Mouse (Mus musculus) limb, embryonic 10.5 days (tissue): ENCODE results near the gene Vill. TPM values are rescaled to one million over a fixed set of nuclear protein-coding genes. Genes with fewer than 3 reads are reported as not detected.
A peak's percentile ranks its signal among the peaks of the same experiment; 100 is the strongest.

Experiments used
- DNase-seq: peaks from one replicate; pipeline ENCODE4 v3.0.0-alpha.2; 2017; ENCODE audit warnings: low spot score
- H3K27ac ChIP-seq: fragments of 300-500 bp; sonication (generic); 2 replicates; pipeline ENCODE4 v1.5.1; 2016; ENCODE audit warnings: mild to moderate bottlenecking
- H3K27me3 ChIP-seq: fragments of 300-500 bp; sonication (generic); 2 replicates; pipeline ENCODE4 v1.6.1; 2016; ENCODE audit warnings: low read depth, mild to moderate bottlenecking; ENCODE audit not compliant: poor library complexity, severe bottlenecking
- H3K36me3 ChIP-seq: fragments of 300-500 bp; sonication (generic); 2 replicates; pipeline ENCODE4 v1.6.1; 2016; ENCODE audit warnings: mild to moderate bottlenecking, moderate library complexity
- H3K4me1 ChIP-seq: fragments of 300-500 bp; sonication (generic); 2 replicates; pipeline ENCODE4 v1.6.1; 2016
- H3K4me3 ChIP-seq: fragments of 300-500 bp; sonication (generic); 2 replicates; pipeline ENCODE4 v1.5.1; 2016; ENCODE audit warnings: mild to moderate bottlenecking, moderate library complexity
- H3K9me3 ChIP-seq: fragments of 300-500 bp; sonication (generic); replicated peaks from 2 replicates; pipeline ENCODE4 v1.6.1; 2016; ENCODE audit warnings: mild to moderate bottlenecking
- WGBS: fragments of 180-500 bp; shearing (Covaris S2); methylation state at CpG from one replicate; pipeline ENCODE4 v1.1.7; 2016; 5-methylcytosine and 5-hydroxymethylcytosine counted together
- polyA plus RNA-seq: library from polyadenylated mRNA; unstranded; fragments of >200 nt; fragmentation: Nextera tagmentation; extraction: Ambion mirVana; gene quantifications from 2 replicates; pipeline ENCODE4 v1.2.1, GENCODE M21; 2016

Vill gene
- polyA plus RNA-seq, 1 experiment from 2014 or later: 26.3 TPM

DNA sequence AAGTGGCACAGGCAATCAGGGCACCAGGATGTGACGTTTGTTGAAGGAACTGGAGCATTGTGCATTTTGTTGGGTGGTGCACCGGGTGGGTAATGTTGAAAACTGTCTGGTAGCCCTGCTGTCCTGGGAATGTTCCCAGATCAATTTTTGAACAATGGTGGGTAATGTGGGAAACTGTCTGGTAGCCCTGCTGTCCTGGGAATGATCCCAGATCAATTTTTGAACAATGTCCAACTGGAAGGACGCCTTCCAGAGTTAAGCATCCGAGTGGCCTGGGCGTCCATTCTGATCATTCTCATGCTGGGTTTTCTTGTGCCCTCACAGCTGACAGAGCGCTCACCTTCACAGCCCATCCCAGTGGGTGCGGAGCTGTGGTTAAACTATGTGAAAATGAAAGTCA lies 25.2 kb upstream of the Vill start:
- no peak overlapping the region for H3K27ac ChIP-seq
- WGBS: 93% methylated on average over 7 of the region's 7 CpGs
- no peak overlapping the region for H3K4me3 ChIP-seq
- no peaks in the 10 kb centered on the region for H3K27me3 ChIP-seq
- peaks cover 26% of the 10 kb centered on the region for H3K36me3 ChIP-seq
- H3K4me1 ChIP-seq: peaks cover 31% of the 10 kb centered on the region
- DNase-seq: no peak
- no peaks in the 10 kb centered on the region for H3K9me3 ChIP-seq

DNA sequence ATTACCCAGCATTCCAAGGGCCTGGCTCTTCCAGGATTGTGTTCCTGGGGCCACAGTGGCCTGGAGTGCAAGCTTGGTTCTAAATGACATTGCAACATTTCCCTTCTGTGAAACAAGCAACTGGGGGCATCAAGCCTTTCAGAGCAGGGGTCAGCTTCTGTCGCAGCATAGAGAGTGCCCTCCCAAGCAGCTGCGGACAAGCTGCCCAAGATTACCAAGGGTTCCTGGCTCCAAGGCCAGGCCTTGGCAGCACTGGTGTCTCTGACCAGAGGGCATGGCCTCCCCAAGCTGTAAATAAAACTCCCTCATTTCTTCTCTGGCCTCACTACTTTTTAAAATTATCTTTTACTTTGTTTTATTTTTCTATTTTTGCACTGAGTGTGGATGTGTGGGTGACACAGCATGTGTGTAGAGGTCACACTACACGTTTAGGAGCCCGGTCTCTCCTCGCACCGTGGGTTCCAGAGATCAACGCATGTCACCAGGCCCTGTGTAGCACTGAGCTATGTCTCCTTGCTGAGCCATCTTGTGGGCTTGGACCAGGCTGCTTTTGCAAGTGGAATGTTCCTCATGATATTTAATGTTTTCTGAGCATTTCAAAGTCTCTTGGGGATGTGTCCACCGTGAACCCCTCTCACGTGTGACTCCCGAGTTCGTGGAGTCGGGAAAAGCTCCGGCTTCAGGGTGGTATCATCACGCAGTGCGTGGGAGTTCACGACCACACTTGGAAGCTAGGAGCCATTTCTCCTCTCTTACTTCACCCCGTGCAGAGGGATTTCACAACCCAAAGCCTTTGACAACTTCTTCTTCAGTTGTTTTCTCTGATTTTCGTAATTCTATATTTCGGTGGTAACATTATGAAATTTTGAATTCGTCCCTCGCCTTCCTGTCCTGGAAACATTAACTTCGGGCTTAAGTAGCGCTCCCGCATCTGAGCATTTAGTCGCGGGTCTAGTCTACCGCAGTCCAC lies 24.1 kb upstream of the Vill start:
- Histone ChIP-seq H3K9me3 (no peaks in the 10 kb centered on the region), H3K27ac (no peak overlapping the region), H3K4me3 (no peak overlapping the region), H3K36me3 (peaks cover 32% of the 10 kb centered on the region), H3K4me1 (peaks cover 43% of the 10 kb centered on the region), H3K27me3 (no peaks in the 10 kb centered on the region)
- DNase-seq: no peak
- WGBS: 96% methylated on average over 27 of the region's 27 CpGs

- Histone ChIP-seq H3K27me3 (no peaks in the 10 kb centered on the region), H3K27ac (no peak overlapping the region), H3K9me3 (no peaks in the 10 kb centered on the region), H3K36me3 (peaks cover 37% of the 10 kb centered on the region), H3K4me1 (peaks cover 47% of the 10 kb centered on the region), H3K4me3 (no peak overlapping the region)
- WGBS: 62% methylated on average over 7 of the region's 7 CpGs
- DNase-seq: peak; percentile 78
Measured at GRCm38 (mm10) chr9:119029568-119029967, 23.0 kb upstream of the Vill start.

DNA sequence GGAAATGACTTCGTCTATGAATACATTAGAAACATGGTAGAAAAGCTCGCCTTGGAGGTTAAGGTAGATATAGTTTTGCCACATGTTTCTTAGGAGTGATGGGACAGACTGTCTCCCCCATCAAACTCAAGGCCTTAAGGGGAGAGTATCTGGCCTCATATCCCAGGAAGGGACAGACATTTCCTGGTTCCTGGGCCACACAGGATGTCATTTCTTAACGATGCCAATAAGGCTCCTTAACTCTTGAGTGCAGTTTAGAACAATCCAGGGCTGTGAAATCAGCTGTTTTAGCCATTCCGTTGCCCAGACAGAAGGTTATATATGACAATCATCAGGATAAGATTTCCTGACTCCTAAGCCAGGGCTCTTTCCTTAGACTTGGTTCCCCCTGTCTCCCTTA lies 21.5 kb upstream of the Vill start:
- 80% methylated on average over 4 of the region's 4 CpGs for WGBS
- no peaks in the 10 kb centered on the region for H3K27me3 ChIP-seq
- peak overlapping the region; percentile 75; the same call in 1 of the 2 replicates for H3K27ac ChIP-seq
- H3K9me3 ChIP-seq: no peaks in the 10 kb centered on the region
- peaks cover 44% of the 10 kb centered on the region for H3K36me3 ChIP-seq
- H3K4me3 ChIP-seq: no peak overlapping the region
- peaks cover 46% of the 10 kb centered on the region for H3K4me1 ChIP-seq
- DNase-seq: no peak

DNA sequence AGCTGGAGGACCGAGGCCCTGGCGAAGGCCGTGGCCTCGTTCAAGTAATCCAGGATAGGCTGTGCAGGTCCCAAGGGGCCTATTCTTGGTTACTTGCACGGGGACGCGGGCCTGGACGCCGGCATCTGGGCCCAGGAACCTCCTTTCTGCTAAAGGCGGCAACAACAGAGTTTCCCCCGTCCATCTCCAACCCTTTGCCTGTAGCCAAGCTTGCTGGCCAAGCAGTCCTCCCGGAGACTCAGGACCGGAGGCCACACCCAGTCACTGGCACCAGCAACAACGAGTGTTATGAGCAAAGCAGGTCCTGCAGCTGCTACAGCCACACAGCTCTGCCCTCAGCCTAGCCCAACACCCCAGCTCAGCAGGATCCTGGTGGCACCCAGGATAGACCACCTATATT lies 20.8 kb upstream of the Vill start:
- Histone ChIP-seq H3K4me1 (peaks cover 49% of the 10 kb centered on the region), H3K27me3 (no peaks in the 10 kb centered on the region), H3K9me3 (no peaks in the 10 kb centered on the region), H3K36me3 (peaks cover 44% of the 10 kb centered on the region), H3K27ac (peak overlapping the region; percentile 75), H3K4me3 (no peak overlapping the region)
- DNase-seq: no peak
- 86% methylated on average over 14 of the region's 14 CpGs for WGBS

DNA sequence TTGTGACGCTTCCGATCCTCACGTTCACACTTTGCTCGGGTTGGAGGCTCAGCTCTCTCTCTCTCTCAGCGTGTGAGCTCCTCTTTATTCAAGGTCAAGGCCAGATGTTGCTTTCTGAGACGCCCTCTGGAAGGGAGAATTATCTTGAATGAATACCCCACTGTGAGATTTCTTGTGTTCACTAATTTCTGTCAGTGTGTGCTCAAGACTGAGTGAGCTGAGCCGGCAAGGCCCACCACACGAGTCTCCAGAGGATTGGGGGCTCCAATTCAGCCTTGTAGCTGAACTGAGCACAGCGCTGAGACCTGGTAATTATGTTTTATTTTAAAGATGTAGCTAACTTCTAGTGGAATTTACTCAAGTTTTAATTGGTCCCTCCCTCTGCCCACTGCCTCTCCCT lies 20.0 kb upstream of the Vill start:
- DNase-seq: no peak
- H3K27me3 ChIP-seq: no peaks in the 10 kb centered on the region
- no peaks in the 10 kb centered on the region for H3K9me3 ChIP-seq
- 76% methylated on average over 9 of the region's 9 CpGs for WGBS
- peak overlapping the region; percentile 75; the same call in 1 of the 2 replicates for H3K27ac ChIP-seq
- H3K4me1 ChIP-seq: peaks cover 51% of the 10 kb centered on the region
- peaks cover 42% of the 10 kb centered on the region for H3K36me3 ChIP-seq
- no peak overlapping the region for H3K4me3 ChIP-seq

GRCm38 (mm10) chr9:119033111-119033921 lies 19.3 kb upstream of the Vill start:
- H3K4me1 ChIP-seq: peaks cover 51% of the 10 kb centered on the region
- no peaks in the 10 kb centered on the region for H3K9me3 ChIP-seq
- H3K27ac ChIP-seq: peak overlapping the region; percentile 70; the same call in 1 of the 2 replicates
- 85% methylated on average over 19 of the region's 19 CpGs for WGBS
- H3K36me3 ChIP-seq: peaks cover 46% of the 10 kb centered on the region
- no peaks in the 10 kb centered on the region for H3K27me3 ChIP-seq
- DNase-seq: no peak
- H3K4me3 ChIP-seq: 0 out of 2 replicates have a peak overlapping the region, but pooled peaks have one; percentile 15

DNA sequence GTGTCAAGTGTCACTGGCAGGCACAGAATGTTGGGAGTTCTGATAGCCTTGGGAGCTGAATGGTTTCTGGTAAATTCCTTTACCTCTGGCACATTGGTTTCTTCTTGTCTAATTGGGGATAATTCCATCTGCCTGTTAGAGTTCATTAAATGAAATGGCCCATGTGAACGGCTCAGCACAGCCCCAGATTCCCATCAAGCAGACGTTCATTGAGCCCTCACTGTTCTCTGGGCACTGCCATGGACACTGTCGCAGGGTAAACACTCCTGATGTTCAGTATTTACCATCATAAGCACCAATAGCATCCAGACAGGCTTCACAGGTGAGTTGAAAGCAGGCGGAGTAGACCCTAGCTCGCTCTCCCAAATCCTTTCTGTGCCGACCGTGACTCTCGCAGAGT lies 18.5 kb upstream of the Vill start:
- Histone ChIP-seq H3K27ac (peak overlapping the region; percentile 70; the same call in 1 of the 2 replicates), H3K27me3 (no peaks in the 10 kb centered on the region), H3K4me3 (no peak overlapping the region), H3K36me3 (peaks cover 51% of the 10 kb centered on the region), H3K4me1 (peaks cover 51% of the 10 kb centered on the region), H3K9me3 (no peaks in the 10 kb centered on the region)
- no peak for DNase-seq
- WGBS: 84% methylated on average over 8 of the region's 8 CpGs

DNA sequence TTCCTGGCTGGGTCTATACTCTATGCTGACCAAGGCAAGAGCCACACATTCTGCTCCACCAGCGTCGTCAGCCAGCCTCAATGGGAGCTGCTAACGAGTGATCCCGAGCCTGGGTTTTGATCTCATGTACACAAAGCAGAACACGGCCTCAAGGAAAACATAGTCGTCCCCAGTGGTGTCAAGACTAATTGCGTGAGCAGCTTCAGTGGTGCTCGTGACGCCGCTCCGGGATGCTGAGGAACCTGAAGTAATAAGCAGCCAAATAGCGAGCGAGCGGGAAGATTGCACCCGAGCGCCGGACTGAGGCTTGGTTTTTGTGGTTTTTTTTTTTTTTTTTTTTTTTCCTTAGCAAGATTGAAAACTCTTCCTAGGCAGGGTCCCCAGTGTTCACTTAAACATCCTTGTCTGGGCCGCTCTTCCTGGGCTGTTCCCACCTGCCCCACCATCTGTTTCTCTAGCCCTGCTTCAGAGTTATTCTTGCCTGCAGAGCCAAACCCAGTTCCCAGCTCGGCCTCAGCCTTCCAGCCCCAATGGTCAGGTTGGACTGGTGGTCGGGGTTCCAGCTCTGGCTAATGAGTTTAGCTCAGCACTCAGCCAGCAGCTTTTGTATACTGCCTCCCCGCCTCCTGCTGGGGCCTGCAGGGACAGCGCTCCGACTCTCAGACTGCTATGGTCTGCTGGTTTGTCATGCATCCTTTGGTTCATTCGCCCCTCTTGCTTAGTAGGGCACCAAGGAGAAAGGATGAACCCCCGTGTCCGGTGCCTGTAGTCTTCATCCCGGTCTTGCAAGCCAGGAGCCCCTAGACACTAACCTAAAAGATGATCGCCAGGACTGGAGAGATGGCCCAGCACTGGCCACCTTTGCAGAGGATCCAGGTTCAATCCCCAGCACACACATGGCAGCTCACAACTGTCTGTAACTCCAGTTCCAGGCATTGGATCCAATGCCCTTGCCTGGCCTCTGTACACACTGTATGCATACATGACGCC lies 17.6 kb upstream of the Vill start:
- Histone ChIP-seq H3K36me3 (peaks cover 56% of the 10 kb centered on the region), H3K4me3 (no peak overlapping the region), H3K4me1 (peaks cover 51% of the 10 kb centered on the region), H3K27ac (peak overlapping the region; percentile 63; the same call in 1 of the 2 replicates), H3K27me3 (no peaks in the 10 kb centered on the region), H3K9me3 (no peaks in the 10 kb centered on the region)
- 83% methylated on average over 29 of the region's 29 CpGs for WGBS
- no peak for DNase-seq

DNA sequence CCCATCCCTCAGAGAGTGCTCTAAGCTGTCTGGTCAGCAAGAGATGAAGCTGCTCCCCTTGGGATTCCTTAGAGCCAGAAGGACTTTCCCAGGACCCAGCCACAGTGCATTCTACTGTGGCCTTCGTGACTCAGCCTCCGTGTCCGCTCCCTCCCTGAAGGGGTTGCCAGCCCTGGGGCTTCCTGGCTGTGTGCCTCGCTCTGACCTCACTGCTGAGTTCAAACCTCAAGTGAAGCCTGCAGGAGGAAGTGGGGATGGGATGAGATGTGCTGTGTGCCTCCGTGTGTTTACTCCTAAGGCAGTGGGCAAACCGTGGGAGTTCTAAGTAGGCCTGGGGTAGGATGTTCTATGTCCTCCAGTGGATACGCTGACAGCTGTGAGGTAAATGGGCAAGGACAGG lies 16.7 kb upstream of the Vill start:
- peaks cover 55% of the 10 kb centered on the region for H3K36me3 ChIP-seq
- H3K27ac ChIP-seq: no peak overlapping the region
- no peak overlapping the region for H3K4me3 ChIP-seq
- no peaks in the 10 kb centered on the region for H3K27me3 ChIP-seq
- peaks cover 51% of the 10 kb centered on the region for H3K4me1 ChIP-seq
- no peaks in the 10 kb centered on the region for H3K9me3 ChIP-seq
- 89% methylated on average over 7 of the region's 7 CpGs for WGBS
- no peak for DNase-seq

DNA sequence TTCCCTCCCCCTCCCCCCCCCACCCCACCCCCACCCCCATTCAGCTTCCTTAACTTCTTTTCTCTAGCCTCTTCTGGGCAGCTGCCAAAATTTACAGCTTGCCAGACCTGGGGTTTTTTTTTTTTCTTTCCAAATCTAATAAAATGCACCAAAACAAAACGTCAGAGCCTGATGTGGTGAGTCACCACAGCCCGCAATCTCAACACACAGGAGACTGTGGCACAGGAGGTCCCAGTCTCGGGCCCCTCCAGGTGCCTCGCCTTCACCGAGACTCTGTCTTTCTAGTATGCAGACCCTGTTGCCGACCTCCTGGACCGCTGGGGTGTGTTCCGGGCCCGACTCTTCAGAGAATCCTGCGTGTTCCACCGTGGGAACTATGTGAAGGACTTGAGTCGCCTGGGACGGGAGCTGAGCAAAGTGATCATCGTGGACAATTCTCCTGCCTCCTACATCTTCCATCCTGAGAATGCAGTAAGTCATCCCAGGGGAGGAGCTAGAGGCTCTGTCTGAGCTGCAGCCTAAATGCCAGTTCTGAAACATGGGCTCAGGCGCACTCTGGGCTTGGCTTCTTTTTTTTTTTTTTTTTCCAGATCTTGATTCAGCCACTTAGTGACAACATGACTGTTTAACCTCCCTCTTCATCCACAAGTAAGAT lies 15.4 kb upstream of the Vill start:
- Histone ChIP-seq H3K27me3 (no peaks in the 10 kb centered on the region), H3K27ac (0 out of 2 replicates have a peak overlapping the region, but pooled peaks have one; percentile 46), H3K36me3 (peaks cover 59% of the 10 kb centered on the region), H3K4me1 (peaks cover 37% of the 10 kb centered on the region), H3K4me3 (no peak overlapping the region), H3K9me3 (no peaks in the 10 kb centered on the region)
- DNase-seq: no peak
- 84% methylated on average over 15 of the region's 15 CpGs for WGBS
